Mouse (Mus musculus) activated CD4-positive, CD25-positive, alpha-beta regulatory T cell, adult 9 weeks (primary cell): ENCODE results near the gene Vps9d1. TPM values are rescaled to one million over a fixed set of nuclear protein-coding genes. Genes with fewer than 3 reads are reported as not detected.

Source experiments
- polyA plus RNA-seq: library from polyadenylated mRNA; unstranded; fragments of 100-300 nt; shearing (Covaris generic); gene quantifications from one replicate; pipeline ENCODE4 v1.2.1, GENCODE M21; 2017

The Vps9d1 gene
- 19.5 TPM for polyA plus RNA-seq

DNA sequence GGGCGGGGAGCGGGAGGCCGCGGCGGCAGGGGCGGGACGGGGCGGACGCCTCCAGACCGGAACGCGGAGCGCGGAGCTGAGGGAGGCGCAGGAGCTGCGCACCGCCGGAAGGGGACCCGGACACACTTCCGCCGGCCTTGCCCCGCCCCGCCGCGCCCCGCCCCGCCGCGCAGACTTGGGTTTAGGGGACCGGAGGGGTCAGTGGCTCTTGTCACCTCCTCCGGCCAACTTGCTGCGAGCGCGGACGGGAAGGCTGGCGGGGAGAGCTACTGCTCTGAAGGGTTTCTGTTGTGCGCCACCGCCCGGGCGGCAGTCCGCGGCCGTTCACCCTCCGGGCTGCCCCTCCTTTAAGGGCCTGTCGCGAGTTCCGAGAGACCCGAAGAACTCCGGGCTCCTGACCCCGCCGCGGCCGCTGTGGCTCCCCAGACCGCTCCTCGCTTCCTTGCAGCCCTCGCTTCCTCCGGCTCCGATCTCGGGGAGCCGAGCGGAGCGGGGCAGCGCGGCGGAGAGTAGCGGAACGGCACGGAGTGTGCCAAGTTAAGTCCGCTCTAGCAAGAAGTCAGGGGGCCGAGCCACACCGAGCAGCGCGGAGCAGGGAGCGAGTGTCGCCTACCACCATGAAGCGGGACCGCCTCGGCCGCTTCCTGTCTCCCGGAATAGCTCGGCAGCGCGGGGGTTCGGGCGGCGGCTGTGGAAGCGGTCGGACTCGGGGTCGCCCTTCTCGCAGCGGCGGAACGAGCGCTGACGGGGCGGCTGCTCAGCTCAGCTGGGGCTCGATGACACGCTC, at the start of gene Vps9d1, which contains the start of gene Zfp276:
Vps9d1 (minus strand) TSS at position 250 of the 787 bp plus-strand sequence.
Zfp276 (plus strand) TSS at position 97 of the 787 bp plus-strand sequence.

DNA sequence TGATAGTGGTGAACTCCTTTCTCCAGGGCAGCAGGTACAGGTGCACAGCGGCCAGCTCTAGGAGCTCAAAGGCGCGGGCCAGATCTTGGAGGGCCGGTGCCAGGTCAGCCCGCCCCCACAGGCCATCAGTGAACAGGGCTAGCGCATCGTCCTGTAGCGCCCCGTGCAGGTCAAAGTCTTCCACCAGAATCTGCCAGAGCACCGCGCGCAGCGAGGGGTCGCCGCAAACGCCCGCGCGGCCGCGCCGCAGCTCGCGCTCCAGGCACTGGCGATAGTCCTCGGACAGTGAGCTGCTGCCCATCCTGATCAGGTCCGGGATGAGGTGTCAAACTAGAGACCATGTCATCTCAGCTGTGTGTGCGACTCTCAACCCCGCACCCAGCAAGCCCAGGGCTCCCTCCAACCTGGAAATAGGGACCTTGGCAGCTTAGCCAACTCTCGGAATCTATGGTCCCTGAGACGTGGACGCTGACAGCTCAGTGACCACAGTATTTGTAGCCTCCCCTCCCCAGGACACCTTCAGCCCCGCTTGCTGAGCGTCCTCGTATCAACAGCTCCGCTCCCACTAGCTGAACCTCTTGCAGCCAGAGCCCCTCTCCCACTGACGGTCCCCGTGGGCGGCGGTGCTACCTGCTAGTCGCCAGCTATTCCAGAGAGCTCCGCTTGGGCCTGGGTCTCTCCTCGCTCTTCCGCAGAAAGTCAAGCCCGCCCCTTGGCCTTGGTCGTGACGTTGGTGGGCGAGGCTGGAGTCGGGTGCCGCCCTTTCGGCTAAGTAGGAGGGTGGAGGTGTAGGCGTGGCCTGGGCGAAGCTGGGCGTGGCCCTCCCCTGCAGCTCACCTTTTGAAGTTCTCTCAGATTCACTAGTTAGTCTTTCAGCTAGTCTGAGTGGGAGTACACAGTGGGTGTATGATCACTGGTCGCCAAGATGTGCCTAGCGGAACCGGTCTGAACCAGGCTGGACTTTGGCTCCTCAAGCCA, 18.3 kb downstream of the Vps9d1 start, which contains the start of gene Spata2l:
Spata2l (minus strand) TSS at position 714 of the 978 bp plus-strand sequence.

DNA sequence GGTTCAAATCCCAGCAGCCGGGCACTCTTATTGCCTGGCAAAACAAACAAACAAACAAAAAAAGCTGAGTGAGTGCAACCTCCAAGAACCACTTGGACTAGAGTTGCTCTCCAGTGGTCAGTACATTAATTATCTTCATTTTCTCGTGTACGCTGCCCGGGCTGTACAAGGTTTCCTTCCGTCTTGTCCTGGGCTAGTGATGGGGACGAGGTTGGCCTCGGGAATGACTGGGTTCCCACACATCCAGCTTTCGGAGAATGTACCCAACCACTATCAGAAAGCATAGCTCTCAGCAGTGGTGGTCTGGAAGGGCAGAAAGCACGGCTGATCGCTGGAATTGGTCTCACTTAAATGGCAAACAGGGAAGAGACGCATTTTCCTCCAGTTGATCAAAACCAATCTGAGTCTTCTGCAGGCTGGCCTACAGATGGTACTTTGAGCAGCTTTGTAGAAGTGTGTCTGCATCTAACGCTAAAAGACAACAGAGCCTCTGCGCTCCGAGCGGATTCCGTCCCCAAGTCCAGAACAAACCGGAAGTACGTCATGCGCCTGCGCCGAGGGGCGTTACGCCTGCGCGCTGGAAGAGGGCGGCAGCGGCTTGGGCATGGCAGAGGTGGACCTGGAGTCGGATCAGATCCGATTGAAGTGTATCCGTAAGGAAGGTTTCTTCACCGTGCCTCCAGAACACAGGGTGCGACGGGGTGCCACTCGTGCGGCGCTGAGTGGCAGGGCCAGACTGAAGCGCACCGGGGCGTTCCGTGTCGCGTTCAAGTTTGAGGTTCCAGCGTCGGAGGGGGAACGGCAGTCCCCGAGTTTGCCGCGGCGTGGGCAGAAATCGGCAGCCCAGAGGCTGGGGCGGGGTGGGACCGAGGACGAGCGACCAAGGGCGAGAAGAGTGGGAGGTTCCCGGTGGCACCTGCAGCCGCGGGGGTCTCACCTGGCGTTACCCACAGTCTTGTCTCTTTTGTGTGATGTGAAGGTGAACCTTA, 29.6 kb downstream of the Vps9d1 start, which contains the start of gene Cdk10:
Cdk10 (plus strand) TSS at position 565 of the 989 bp plus-strand sequence.

DNA sequence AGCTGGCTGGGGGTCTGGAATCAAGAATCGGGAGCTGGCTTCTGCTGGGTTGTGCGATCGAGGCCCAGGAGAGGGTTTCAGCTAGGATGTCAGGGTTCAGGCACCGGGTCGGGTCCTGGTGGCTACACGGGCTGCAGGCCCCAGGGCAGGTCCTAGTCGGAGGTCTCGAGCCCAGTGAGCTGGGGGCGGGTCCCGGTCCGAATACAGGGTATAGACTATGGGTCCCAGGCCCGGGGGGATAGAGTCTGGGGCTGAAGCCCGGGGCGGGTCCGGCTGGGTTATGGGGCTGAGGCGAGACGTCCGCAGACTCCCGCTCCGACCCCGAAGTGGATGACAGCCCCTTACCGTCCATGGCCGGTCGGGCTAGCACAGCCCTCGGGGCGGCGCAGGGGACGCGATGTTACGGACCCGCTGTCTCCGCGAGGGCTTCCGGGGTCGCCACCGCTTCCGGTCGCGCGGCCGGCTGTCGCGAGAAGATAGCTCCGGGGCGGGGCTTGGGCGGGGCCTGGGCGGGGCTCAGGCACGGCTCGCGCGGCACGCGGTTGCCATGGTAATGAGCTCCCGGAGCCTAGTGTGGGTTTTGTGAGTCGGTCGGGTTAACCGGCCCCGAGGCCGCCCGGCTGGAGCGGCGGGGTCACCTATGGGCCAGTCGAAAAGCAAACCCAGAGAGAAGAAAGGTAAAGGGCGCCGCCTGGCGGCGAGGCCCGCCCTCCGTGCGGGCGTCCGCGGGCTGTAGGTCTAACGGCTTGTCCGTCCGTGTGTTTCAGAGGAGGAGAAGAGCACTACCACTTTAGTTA, 41.6 kb downstream of the Vps9d1 start, which contains the start of the genes Chmp1a and Spata33:
Chmp1a (minus strand) TSS at position 443 of the 797 bp plus-strand sequence.
Spata33 (plus strand) TSS at position 512 of the 797 bp plus-strand sequence.

Other genes with a start within 250 kb of the Vps9d1 start
- gene Ankrd11, start 212.1 kb downstream of the Vps9d1 start, polyA plus RNA-seq, result 51.6 TPM
- 15.5 TPM for gene Spg7, start 191.4 kb downstream of the Vps9d1 start, polyA plus RNA-seq
- 929 TPM for gene Rpl13, start 152.0 kb downstream of the Vps9d1 start, polyA plus RNA-seq
- 0.99 TPM for gene Cpne7, start 137.0 kb downstream of the Vps9d1 start, polyA plus RNA-seq
- gene Sult5a1, start 96.0 kb downstream of the Vps9d1 start, polyA plus RNA-seq, result not detected
- not detected for gene Dpep1, start 68.1 kb downstream of the Vps9d1 start, polyA plus RNA-seq
- gene Chmp1a, start 41.6 kb downstream of the Vps9d1 start, polyA plus RNA-seq, result 227 TPM
- not detected for gene Spata33, start 41.5 kb downstream of the Vps9d1 start, polyA plus RNA-seq
- gene Cdk10, start 29.5 kb downstream of the Vps9d1 start, polyA plus RNA-seq, result 26.8 TPM
- gene Spata2l, start 18.1 kb downstream of the Vps9d1 start, polyA plus RNA-seq, result 9.1 TPM
- gene Zfp276, start 153 bp downstream of the Vps9d1 start, polyA plus RNA-seq, result 23.2 TPM
- gene Fanca, start 64.2 kb upstream of the Vps9d1 start, polyA plus RNA-seq, result 13.2 TPM
- not detected for gene Spire2, start 78.4 kb upstream of the Vps9d1 start, polyA plus RNA-seq
- gene Tcf25, start 119.4 kb upstream of the Vps9d1 start, polyA plus RNA-seq, result 310 TPM
- gene Mc1r, start 152.8 kb upstream of the Vps9d1 start, polyA plus RNA-seq, result 0.10 TPM
- gene Tubb3, start 157.1 kb upstream of the Vps9d1 start, polyA plus RNA-seq, result 0.57 TPM
- gene Def8, start 169.2 kb upstream of the Vps9d1 start, polyA plus RNA-seq, result 15.6 TPM
- gene Afg3l1, start 223.6 kb upstream of the Vps9d1 start, polyA plus RNA-seq, result 71.5 TPM